Mouse (Mus musculus) layer of hippocampus, adult 18-20 months (tissue): ENCODE measurements around the gene Arpc2. TPM values are rescaled to one million over a fixed set of nuclear protein-coding genes. Genes with fewer than 3 reads are reported as not detected.
A peak's percentile ranks its signal among the peaks of the same experiment; 100 is the strongest.

Source experiments
- DNase-seq, 2 experiments: peaks; one replicate each; pipeline ENCODE4 v3.0.0; 2022; ENCODE audit warnings: low spot score in 2 of 2
- microRNA-seq, 2 experiments: library from miRNA; unstranded; fragments of <30 nt; microRNA quantifications; one replicate each; pipeline ENCODE4 v1.2.0; 2021
- total RNA-seq, 2 experiments: library from RNA; stranded (reverse); gene quantifications; 2 replicates each; pipeline ENCODE4 v1.2.3; 2021

Gene Arpc2
- total RNA-seq, 2 experiments from 2014 or later = 376 to 401 TPM

DNA sequence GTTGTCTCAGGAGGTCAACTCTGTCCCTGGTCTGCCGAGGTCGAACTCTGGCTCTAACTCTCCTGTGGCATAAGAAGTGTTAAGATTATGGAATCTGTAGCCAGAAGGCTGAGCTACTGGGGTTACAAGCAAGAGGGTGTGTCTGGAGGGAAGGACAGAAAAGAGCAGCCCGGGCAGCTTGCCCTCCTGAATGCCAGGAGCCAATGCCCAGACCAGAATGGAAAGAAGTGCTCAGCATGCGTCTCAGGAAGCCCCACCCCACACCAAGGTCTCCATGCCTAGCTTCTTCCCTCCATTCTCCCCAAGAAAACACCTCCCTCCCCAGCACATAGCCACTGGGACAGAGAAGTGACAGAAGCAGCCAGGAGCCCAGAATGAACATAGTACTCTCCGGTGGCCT lies 63.1 kb downstream of the Arpc2 start:
- DNase-seq = no peak

DNA sequence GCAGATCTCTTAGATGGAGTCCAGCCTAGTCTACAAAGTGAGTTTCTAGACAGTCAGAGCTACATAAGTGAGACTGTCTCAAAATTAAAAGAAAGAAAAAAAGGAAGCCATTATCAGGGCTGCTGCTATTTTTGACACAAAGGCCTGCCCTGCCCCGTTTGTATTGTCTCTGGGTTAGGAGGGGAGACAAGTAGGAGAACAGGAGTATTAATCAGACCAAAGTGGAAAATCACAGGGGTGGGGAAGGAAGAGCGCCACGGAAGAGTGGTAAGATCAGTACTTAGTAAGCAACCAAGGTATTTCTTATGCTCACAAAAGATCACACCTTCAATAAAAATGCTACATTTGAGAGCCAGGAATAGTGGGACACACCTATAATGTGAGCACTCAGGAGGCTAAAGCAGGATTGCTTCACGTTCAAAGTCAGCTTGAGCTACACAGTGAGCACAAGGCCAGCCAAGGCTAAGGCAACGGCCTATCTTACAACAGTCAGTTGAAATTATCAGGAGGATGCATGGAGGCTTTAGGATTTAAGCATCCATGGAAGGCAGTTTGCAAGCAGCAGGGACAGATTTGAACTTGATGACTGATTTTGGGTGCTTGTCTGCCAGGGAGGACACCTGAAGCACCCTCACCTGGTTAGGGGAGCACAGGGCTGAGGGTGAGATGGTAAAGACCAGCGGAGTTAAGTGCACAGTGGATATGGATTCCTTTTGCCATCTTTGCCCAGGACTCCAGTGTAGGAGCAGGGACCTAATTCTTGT lies 64.6 kb downstream of the Arpc2 start:
- no peak for DNase-seq

DNA sequence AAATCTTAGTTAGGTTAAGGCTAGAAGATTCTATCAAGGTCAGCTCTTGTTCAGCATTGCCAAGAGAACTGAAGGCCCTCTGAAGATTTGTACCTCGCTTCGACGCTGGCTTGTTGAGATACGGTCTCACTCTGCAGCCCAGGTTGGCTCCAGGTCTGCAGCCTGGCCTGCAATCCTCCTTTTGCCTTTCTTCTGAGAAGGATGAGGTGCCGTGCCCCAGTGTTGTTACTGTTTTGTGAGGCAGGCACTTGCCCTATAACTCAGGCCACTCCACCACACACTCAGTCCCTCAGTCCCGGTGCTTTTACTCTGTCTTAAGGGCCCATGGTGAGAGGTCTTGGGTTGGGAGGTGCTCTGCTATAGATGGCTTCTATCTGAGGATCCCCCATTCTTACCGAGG lies 66.3 kb downstream of the Arpc2 start:
- no peak for DNase-seq

GRCm38 (mm10) chr1:74302835-74303234 lies 67.0 kb downstream of the Arpc2 start:
- DNase-seq = no peak

GRCm38 (mm10) chr1:74303509-74304338 lies 67.8 kb downstream of the Arpc2 start:
- DNase-seq = peak in 1 of 2 experiments; percentile 44

DNA sequence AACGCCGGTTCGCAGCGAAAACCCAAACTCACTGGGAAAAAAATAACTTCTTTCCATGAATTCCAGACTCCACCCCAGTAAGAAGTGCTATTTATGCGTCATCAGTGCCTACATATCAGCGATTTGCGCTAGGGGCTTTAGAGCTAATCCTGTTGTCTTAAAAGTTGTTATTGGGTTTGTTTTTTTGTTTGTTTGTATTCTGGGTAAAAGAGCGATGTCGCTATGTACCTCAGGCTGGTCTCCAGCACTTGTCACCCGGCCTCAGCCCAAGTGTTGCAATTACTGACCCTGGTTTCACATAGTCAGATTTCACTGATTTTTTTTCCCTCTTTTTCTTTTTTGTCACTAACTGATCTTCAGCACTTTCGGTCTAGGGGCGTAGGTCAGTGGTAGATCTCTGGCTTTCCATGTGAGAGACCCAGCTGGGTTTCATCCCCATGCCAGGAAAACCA lies 68.5 kb downstream of the Arpc2 start:
- no peak for DNase-seq

DNA sequence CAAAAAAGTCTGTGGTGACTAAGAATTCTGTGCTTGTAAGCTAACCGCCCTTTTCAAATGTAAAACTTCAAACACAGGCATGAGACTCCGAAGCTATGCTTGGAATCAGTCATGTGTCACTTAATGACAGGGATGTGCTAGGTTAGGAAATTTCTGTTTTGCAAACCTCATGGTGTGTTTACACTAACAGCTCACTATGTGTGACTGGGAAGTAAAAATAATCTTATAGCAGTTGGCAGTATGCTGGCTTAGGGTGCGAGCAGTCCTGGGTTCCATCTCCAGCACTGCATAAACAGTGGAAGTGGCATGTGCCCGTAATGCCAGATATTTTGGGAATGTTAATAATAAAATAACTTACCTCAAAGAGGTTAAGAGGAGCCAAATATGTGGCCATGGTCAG lies 69.1 kb downstream of the Arpc2 start:
- no peak for DNase-seq

DNA sequence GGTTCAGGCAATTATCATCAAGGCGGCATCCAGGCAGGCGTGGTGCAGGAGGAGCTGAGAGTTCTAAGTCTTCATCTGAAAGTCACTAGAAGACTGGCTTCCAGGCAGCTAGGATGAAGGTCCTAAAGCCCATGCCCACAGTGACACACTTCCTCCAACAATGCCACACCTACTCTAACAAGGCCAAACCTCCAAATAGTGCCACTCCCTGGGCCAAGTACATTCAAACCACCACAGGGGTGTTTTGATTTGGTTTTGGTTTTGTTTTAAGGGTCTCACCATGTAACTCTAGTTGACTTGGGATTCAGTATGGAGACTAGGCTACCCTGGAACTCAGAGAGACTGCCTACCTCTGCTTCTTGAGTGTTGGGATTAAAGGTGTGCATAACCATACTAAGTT lies 69.6 kb downstream of the Arpc2 start, which contains the start of gene Tmbim1:
TSS of gene Tmbim1 (minus strand) at position 101 of the 400 bp plus-strand sequence.
- DNase-seq = no peak

- DNase-seq = no peak
These were observed 71.3 kb downstream of the Arpc2 start for GRCm38 (mm10) chr1:74307146-74307545.

DNA sequence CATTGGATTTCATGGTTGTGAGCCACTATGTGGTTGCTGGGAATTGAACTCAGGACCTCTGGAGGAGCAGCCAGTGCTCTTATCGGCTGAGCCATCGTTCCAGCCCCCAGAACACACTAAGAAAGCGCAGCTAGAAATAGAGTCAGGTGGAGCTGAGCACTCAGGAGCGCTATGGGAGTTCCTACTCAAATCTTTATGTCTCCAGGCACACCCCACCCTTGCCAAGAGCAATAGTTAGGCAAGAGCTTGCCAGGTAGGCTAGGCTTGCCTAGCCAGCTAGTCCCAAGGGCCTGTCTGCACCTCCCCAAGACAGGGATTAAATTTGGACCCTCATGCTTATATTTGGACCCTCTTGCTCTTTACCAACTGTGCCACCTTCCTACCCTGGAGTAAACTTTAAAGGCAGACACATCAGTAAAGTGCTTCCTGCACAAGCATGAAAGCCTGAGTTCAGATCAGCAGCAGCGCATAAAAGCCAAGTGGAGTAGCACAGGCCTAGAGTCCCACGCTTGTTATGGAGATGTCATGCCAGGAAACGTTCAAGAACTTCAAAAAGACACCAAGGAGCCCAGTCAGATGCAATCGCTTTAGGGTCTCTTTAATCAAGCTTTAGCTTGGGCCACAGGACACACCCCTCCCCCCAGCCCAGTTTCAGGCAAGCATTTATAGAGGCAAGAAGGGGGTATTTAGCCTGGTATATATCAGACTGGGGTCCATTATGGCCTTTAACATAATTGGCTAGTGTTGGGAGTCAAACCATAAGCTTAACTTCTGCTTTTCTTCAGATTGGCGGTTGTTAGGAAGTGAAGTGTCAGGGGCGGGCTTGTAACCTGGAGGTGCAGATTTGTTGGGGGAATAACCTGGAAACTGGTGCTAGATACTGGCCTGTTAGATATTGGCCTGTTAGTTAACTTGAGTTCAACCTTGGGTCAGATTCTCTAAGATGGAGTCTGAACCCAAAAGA lies 72.4 kb downstream of the Arpc2 start:
- DNase-seq = no peak

DNA sequence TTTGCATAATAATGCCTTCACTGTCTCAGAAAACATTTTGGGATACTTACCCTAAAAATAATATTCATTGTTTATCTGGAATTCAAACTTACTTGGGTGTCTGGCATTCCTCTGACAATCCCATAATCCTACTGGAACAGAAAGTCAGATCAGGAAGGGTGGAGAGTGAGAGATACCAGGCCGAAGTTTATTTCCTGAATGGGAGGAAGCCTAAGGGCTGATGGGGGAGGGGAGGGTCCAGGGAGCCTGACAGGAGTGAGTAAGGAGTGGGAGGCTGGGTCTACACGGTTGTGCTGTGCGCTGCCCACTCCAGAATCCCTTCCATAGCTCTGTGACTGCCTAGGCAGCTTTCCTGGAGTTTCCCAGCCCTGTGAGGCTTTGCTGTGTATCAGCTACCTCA lies 73.9 kb downstream of the Arpc2 start:
- DNase-seq = no peak

- DNase-seq = peak; percentile 57 to 92
These were observed 77.3 kb downstream of the Arpc2 start for GRCm38 (mm10) chr1:74313049-74313692.

GRCm38 (mm10) chr1:74314796-74315195 lies 78.9 kb downstream of the Arpc2 start:
- DNase-seq = no peak

DNA sequence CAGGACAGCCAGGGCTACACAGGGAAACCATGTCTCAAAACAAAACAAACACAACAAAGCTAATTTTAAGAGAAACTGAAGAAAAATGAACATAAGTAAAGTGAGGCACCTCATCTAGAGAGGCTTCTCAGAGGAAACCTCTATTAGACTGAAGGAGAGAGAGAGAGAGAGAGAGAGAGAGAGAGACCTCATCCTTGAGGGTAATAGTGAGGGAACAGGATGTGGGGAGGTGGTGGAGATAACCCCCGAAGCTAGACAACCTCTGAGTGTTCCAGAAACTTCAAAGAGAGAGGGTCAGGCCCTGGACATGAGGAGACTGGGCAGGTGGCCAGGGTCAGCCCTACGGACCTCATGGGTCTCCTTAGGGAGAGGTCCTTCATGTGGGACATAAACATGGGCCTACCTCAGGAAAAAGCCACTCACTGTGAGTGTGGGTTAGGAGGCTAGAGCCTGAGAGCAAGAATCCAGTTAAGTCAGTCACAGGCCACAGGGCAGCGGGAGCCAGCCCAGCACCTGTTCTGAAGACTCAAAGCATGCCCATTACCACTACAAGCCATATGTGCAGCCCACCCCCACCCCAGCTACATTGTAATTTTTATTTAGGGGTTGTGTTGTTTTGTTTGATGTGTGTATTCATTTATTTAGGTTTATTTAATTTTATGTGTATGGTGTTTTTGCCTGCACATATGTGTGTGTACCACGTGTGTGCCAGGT lies 80.4 kb downstream of the Arpc2 start:
- DNase-seq = no peak

Small RNA genes lying within 50 kb of the gene (microRNA-seq; reads per million reads assigned to microRNA genes)
- 0 reads per million in 2 experiments for gene Mir1928

Other genes with a start within 250 kb of the Arpc2 start
- 10 to 100 TPM; 37.0 to 39.6 TPM for gene Tns1, start 111.6 kb upstream of the Arpc2 start, total RNA-seq
- gene Rufy4, start 110.5 kb upstream of the Arpc2 start, total RNA-seq = not detected
- not detected for gene Cxcr2, start 82.1 kb upstream of the Arpc2 start, total RNA-seq
- not detected for gene Cxcr1, start 41.5 kb upstream of the Arpc2 start, total RNA-seq
- gene Gpbar1, start 42.5 kb downstream of the Arpc2 start, total RNA-seq = not detected
- 100 to 1,000 TPM; 163 to 168 TPM for gene Aamp, start 48.7 kb downstream of the Arpc2 start, total RNA-seq
- gene Pnkd, start 48.8 kb downstream of the Arpc2 start, total RNA-seq = 100 to 1,000 TPM; 192 to 206 TPM
- 10 to 100 TPM; 23.6 to 27.1 TPM for gene Tmbim1, start 69.5 kb downstream of the Arpc2 start, total RNA-seq
- gene Catip, start 126.0 kb downstream of the Arpc2 start, total RNA-seq = 1 to 10 TPM; 1.0 to 1.2 TPM
- 1 to 10 TPM; 3.2 to 4.5 TPM for gene Slc11a1, start 139.1 kb downstream of the Arpc2 start, total RNA-seq
- gene Ctdsp1, start 155.4 kb downstream of the Arpc2 start, total RNA-seq = 10 to 100 TPM; 28.9 to 29.1 TPM
- under 1 TPM; 0.32 to 0.36 TPM for gene Vil1, start 173.3 kb downstream of the Arpc2 start, total RNA-seq